Mouse (Mus musculus): ENCODE measurements around the gene Aqp6. TPM values are rescaled to one million over a fixed set of nuclear protein-coding genes. Genes with fewer than 3 reads are reported as not detected.

The Aqp6 gene
- polyA plus RNA-seq, 1 experiment: not detected

DNA sequence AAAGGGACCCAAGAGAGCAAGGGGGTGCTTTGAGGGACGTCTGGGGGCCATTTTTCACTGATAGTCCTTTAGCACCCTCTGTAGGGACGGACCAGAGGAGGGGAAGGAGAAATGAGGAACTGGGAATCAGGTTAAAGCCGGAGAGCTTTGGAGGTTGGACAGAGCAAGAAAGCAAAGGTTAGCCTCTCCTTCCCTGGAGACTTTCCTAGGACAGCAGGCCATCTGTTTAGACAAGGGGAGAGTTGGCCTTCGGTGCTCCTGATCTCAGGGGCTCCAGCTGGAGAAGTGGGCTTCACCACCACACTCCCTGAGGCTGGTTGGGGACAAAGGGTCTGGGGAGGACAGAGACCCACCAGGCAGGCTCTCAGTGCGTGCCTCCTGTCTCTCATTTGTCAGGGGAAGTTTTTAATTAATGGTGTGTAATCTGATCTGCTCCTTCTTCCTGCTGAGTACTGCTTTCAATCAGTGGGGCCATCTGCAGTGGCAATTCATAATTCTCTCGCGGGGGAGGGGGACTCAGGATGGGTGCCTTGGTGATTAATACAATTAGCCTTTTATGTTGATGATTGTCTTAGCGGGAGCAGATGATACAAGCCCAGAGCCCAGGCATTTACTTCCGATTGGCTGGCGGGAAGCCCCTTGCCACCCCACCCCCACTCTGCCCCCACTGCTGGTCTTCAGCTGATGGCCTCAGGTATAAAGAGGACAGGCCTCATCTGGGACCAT, 6.4 kb downstream of the Aqp6 start:
- Histone ChIP-seq H3K4me1 (no peaks in the 10 kb centered on the region), H3K9me3 (peaks cover 11% of the 10 kb centered on the region), H3K27me3 (replicated peaks) (peaks cover 91% of the 10 kb centered on the region), H3K4me3 (replicated peaks) (no peak overlapping the region), H3K36me3 (replicated peaks; ENCODE audit: low read length) (no peaks in the 10 kb centered on the region)
- TF ChIP-seq FLI1 (IDR thresholded peaks at IDR 0.05; ENCODE audit: low read length) (no peak), GATA1 (IDR thresholded peaks at IDR 0.05; ENCODE audit: borderline replicate concordance, low read length) (no peak)

GRCm38 (mm10) chr15:99608382-99609125, 7.4 kb downstream of the Aqp6 start:
- no peaks in the 10 kb centered on the region for H3K36me3 ChIP-seq (replicated peaks; ENCODE audit: low read length)
- TF ChIP-seq GATA1 (IDR thresholded peaks at IDR 0.05; ENCODE audit: borderline replicate concordance, low read length) (no peak), FLI1 (IDR thresholded peaks at IDR 0.05; ENCODE audit: low read length) (no peak)
- no peaks in the 10 kb centered on the region for H3K4me1 ChIP-seq
- peaks cover 89% of the 10 kb centered on the region for H3K27me3 ChIP-seq (replicated peaks)
- H3K9me3 ChIP-seq: peaks cover 19% of the 10 kb centered on the region
- no peak overlapping the region for H3K4me3 ChIP-seq (replicated peaks)

DNA sequence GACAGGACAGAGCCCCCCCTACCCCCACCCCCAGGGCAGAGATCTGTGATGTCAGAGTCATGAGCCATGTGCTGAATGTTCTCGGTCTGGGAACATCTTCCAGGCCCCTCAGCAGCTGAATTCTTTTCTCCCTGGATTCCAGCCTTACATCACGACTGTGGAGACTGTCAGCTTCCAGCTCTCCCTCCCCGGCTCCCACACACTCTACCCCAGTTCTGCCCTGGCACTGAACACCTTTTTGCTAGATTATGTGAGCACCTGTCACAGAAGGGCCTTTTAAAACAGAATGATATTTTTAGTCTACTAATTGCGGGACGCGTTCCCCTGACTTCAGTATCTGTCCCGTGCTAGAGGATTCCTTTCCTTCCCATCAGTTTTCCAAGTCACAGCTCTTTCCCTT, 10.4 kb downstream of the Aqp6 start:
- TF ChIP-seq GATA1 (IDR thresholded peaks at IDR 0.05; ENCODE audit: borderline replicate concordance, low read length) (no peak), FLI1 (IDR thresholded peaks at IDR 0.05; ENCODE audit: low read length) (no peak)
- no peak overlapping the region for H3K4me3 ChIP-seq (replicated peaks)
- peaks cover 87% of the 10 kb centered on the region for H3K27me3 ChIP-seq (replicated peaks)
- peaks cover 23% of the 10 kb centered on the region for H3K9me3 ChIP-seq
- H3K36me3 ChIP-seq (replicated peaks; ENCODE audit: low read length): no peaks in the 10 kb centered on the region
- 0 out of 2 replicates have a peak, but pooled peaks cover 2% of the 10 kb centered on the region for H3K4me1 ChIP-seq

DNA sequence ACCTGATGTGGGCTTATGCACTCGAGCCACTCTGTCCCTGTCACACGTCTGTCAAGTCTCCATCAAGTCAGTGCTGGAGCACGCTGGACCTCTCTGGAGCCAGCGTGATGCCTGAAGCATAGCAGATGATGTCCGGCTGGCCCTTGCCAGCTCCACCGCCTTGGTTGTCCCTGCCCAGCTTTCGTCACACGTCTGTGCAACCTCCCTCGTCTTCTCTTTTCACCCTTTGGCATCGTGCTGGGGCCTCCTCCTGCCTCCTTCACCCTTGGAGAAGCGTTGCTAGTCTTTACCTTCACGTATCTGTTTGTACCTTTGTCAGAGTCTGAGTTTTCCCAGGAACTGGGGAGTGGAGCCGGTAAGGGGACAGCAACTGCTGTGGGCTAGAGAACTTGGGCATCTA, 13.1 kb downstream of the Aqp6 start:
- Histone ChIP-seq H3K36me3 (replicated peaks; ENCODE audit: low read length) (no peaks in the 10 kb centered on the region), H3K9me3 (peaks cover 23% of the 10 kb centered on the region), H3K4me1 (0 out of 2 replicates have a peak, but pooled peaks cover 2% of the 10 kb centered on the region), H3K4me3 (replicated peaks) (no peak overlapping the region), H3K27me3 (replicated peaks) (peaks cover 70% of the 10 kb centered on the region)
- no peak for TF ChIP-seq FLI1 (IDR thresholded peaks at IDR 0.05; ENCODE audit: low read length)
- TF ChIP-seq GATA1 (IDR thresholded peaks at IDR 0.05; ENCODE audit: borderline replicate concordance, low read length): no peak

GRCm38 (mm10) chr15:99614753-99615152, 13.6 kb downstream of the Aqp6 start:
- peaks cover 5% of the 10 kb centered on the region for H3K36me3 ChIP-seq (replicated peaks; ENCODE audit: low read length)
- H3K4me1 ChIP-seq: 0 out of 2 replicates have a peak, but pooled peaks cover 2% of the 10 kb centered on the region
- TF ChIP-seq GATA1 (IDR thresholded peaks at IDR 0.05; ENCODE audit: borderline replicate concordance, low read length) (no peak), FLI1 (IDR thresholded peaks at IDR 0.05; ENCODE audit: low read length) (no peak)
- peaks cover 23% of the 10 kb centered on the region for H3K9me3 ChIP-seq
- H3K27me3 ChIP-seq (replicated peaks): peaks cover 67% of the 10 kb centered on the region
- H3K4me3 ChIP-seq (replicated peaks): no peak overlapping the region

- Histone ChIP-seq H3K27me3 (replicated peaks) (peaks cover 62% of the 10 kb centered on the region), H3K36me3 (replicated peaks; ENCODE audit: low read length) (peaks cover 8% of the 10 kb centered on the region), H3K9me3 (peaks cover 18% of the 10 kb centered on the region), H3K4me3 (replicated peaks) (no peak overlapping the region), H3K4me1 (0 out of 2 replicates have a peak, but pooled peaks cover 2% of the 10 kb centered on the region)
- no peak for TF ChIP-seq GATA1 (IDR thresholded peaks at IDR 0.05; ENCODE audit: borderline replicate concordance, low read length)
- no peak for TF ChIP-seq FLI1 (IDR thresholded peaks at IDR 0.05; ENCODE audit: low read length)
Measured at GRCm38 (mm10) chr15:99615246-99615645, 14.0 kb downstream of the Aqp6 start.

DNA sequence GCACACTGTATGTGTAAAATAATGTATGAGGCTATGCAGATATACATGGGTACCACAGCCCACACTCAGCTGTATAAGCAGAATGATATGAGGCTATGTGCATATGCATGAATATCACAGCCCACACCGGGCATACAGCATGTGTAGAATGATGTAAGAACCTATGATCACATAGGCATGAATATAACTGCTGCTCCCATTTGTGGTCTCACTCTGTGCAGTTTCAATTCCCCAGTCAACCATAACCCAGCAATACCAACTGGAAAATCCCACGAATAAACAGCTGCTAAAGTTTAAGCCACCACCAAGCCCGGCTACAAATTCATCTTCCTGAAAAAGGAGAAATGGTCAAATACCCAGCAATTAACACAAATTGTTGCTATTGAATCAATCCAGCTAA, 17.4 kb downstream of the Aqp6 start:
- Histone ChIP-seq H3K36me3 (replicated peaks; ENCODE audit: low read length) (peaks cover 39% of the 10 kb centered on the region), H3K9me3 (peaks cover 3% of the 10 kb centered on the region; the same call in 1 of the 2 replicates), H3K4me1 (0 out of 2 replicates have a peak, but pooled peaks cover 2% of the 10 kb centered on the region), H3K27me3 (replicated peaks) (peaks cover 34% of the 10 kb centered on the region), H3K4me3 (replicated peaks) (no peak overlapping the region)
- TF ChIP-seq GATA1 (IDR thresholded peaks at IDR 0.05; ENCODE audit: borderline replicate concordance, low read length): no peak
- TF ChIP-seq FLI1 (IDR thresholded peaks at IDR 0.05; ENCODE audit: low read length): no peak

GRCm38 (mm10) chr15:99619821-99620220, 18.6 kb downstream of the Aqp6 start:
- Histone ChIP-seq H3K4me3 (replicated peaks) (no peak overlapping the region), H3K27me3 (replicated peaks) (peaks cover 22% of the 10 kb centered on the region), H3K36me3 (replicated peaks; ENCODE audit: low read length) (peaks cover 51% of the 10 kb centered on the region), H3K9me3 (no peaks in the 10 kb centered on the region), H3K4me1 (0 out of 2 replicates have a peak, but pooled peaks cover under 1% of the 10 kb centered on the region)
- TF ChIP-seq FLI1 (IDR thresholded peaks at IDR 0.05; ENCODE audit: low read length) (no peak), GATA1 (IDR thresholded peaks at IDR 0.05; ENCODE audit: borderline replicate concordance, low read length) (no peak)

- no peak for TF ChIP-seq GATA1 (IDR thresholded peaks at IDR 0.05; ENCODE audit: borderline replicate concordance, low read length)
- TF ChIP-seq FLI1 (IDR thresholded peaks at IDR 0.05; ENCODE audit: low read length): no peak
- no peaks in the 10 kb centered on the region for H3K4me1 ChIP-seq
- H3K36me3 ChIP-seq (replicated peaks; ENCODE audit: low read length): peaks cover 74% of the 10 kb centered on the region
- H3K4me3 ChIP-seq (replicated peaks): no peak overlapping the region
- no peaks in the 10 kb centered on the region for H3K9me3 ChIP-seq
- peaks cover 4% of the 10 kb centered on the region for H3K27me3 ChIP-seq (replicated peaks)
Measured at GRCm38 (mm10) chr15:99622063-99622462, 20.9 kb downstream of the Aqp6 start.

DNA sequence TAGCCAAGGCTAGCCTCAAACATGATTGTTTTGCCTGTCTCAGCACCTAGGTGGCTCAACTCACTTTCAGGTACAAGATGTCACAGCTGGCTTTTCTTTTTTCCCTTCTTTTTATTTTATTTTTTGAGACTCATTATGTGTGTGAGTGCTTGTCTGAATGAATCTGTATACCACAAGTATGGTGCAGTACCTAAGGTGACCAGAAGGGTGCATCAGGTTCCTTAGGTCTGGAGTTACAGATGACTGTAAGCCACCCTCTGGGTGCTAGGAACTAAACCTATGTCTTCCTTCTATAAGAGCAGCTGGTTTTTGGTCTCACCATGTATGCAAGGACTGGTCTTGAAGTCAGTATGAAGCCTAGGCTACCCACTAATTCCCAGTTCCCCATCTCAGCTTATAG, 30.4 kb downstream of the Aqp6 start:
- Histone ChIP-seq H3K27me3 (replicated peaks) (no peaks in the 10 kb centered on the region), H3K36me3 (replicated peaks; ENCODE audit: low read length) (peaks cover 92% of the 10 kb centered on the region), H3K4me1 (no peaks in the 10 kb centered on the region), H3K4me3 (replicated peaks) (no peak overlapping the region), H3K9me3 (no peaks in the 10 kb centered on the region)
- TF ChIP-seq FLI1 (IDR thresholded peaks at IDR 0.05; ENCODE audit: low read length) (no peak), GATA1 (IDR thresholded peaks at IDR 0.05; ENCODE audit: borderline replicate concordance, low read length) (no peak)
